Mouse (Mus musculus): ENCODE measurements around the gene Adcy7. TPM values are rescaled to one million over a fixed set of nuclear protein-coding genes. Genes with fewer than 3 reads are reported as not detected.

Gene Adcy7
- polyA plus RNA-seq, 1 experiment from 2014 or later = 2.2 TPM

- no peak overlapping the region for H3K27ac ChIP-seq (ENCODE audit: low read depth, low read length)
- no peak overlapping the region for H3K4me3 ChIP-seq (ENCODE audit: low read depth, low read length)
- no peaks in the 10 kb centered on the region for H3K27me3 ChIP-seq (ENCODE audit: control insufficient read depth, insufficient read depth, low read length)
- H3K4me2 ChIP-seq (ENCODE audit: low read depth, low read length) = no peak overlapping the region
- 83% methylated on average over 4 of the region's 4 CpGs for WGBS
- no peaks in the 10 kb centered on the region for H3K4me1 ChIP-seq (ENCODE audit: control insufficient read depth, insufficient read depth, low read length)
- H3K9ac ChIP-seq (replicated peaks; ENCODE audit: low read depth, low read length) = no peak overlapping the region
- ATAC-seq (ENCODE audit: low read depth) = no peak; the same call in 1 of the 2 replicates
- H3K9me3 ChIP-seq (ENCODE audit: control insufficient read depth, low read length) = no peaks in the 10 kb centered on the region
- peaks cover 3% of the 10 kb centered on the region; the same call in 1 of the 2 replicates for H3K36me3 ChIP-seq (ENCODE audit: control insufficient read depth, insufficient read depth, low read length)
These were observed 27.9 kb upstream of the Adcy7 start for GRCm38 (mm10) chr8:88244298-88244697.

DNA sequence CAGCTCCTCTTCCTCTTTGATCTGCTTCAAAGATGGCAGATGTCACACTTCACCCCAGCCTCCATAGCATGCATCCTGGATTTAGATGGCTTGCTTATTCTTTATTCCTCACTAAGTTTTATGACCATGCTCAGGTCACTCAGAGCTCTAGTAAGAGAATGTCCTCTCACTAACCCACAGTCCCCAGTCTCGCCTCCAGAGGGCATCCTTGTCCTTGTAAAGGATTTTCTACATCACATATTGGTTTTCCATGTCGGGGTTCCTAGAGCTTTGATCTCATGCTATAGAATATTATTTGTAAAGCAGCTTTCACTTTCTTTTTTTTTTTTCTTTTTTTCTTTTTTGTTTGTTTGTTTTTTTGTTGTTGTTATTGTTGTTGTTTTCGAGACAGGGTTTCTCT is 19.4 kb upstream of the Adcy7 start:
- Histone ChIP-seq H3K4me3 (ENCODE audit: low read depth, low read length) (no peak overlapping the region), H3K9ac (replicated peaks; ENCODE audit: low read depth, low read length) (no peak overlapping the region), H3K27me3 (ENCODE audit: control insufficient read depth, insufficient read depth, low read length) (no peaks in the 10 kb centered on the region), H3K27ac (ENCODE audit: low read depth, low read length) (no peak overlapping the region), H3K4me1 (ENCODE audit: control insufficient read depth, insufficient read depth, low read length) (no peaks in the 10 kb centered on the region), H3K36me3 (ENCODE audit: control insufficient read depth, insufficient read depth, low read length) (peaks cover 17% of the 10 kb centered on the region), H3K4me2 (ENCODE audit: low read depth, low read length) (no peak overlapping the region), H3K9me3 (ENCODE audit: control insufficient read depth, low read length) (no peaks in the 10 kb centered on the region)
- WGBS = 75% methylated on average over 3 of the region's 3 CpGs
- no peak for ATAC-seq (ENCODE audit: low read depth)

GRCm38 (mm10) chr8:88254957-88255356 is 17.2 kb upstream of the Adcy7 start:
- H3K36me3 ChIP-seq (ENCODE audit: control insufficient read depth, insufficient read depth, low read length) = peaks cover 17% of the 10 kb centered on the region
- WGBS = 83% methylated on average over 7 of the region's 7 CpGs
- H3K27ac ChIP-seq (ENCODE audit: low read depth, low read length) = no peak overlapping the region
- no peak overlapping the region for H3K9ac ChIP-seq (replicated peaks; ENCODE audit: low read depth, low read length)
- no peak overlapping the region for H3K4me3 ChIP-seq (ENCODE audit: low read depth, low read length)
- H3K4me1 ChIP-seq (ENCODE audit: control insufficient read depth, insufficient read depth, low read length) = no peaks in the 10 kb centered on the region
- ATAC-seq (ENCODE audit: low read depth) = no peak
- H3K9me3 ChIP-seq (ENCODE audit: control insufficient read depth, low read length) = no peaks in the 10 kb centered on the region
- no peaks in the 10 kb centered on the region for H3K27me3 ChIP-seq (ENCODE audit: control insufficient read depth, insufficient read depth, low read length)
- H3K4me2 ChIP-seq (ENCODE audit: low read depth, low read length) = no peak overlapping the region

DNA sequence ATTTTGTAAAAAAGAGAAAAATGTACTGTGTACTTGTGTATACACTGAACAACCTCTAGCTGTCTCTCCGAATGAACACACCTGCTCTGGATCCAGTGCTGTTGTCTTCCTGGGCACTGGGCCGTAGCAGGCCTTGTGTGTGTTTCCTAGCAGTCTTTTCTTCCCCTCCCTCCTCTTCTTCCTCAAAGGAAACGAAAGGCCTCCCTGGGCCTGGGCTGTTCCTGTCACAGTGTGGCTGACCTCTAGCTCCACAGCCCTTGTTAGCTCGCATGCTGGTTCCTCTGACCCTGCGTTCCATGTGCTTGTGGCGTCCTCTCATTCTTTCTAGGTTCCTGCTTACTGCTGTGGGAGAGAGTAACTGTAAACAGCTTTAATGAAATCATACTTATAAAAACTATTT is 14.2 kb upstream of the Adcy7 start:
- 72% methylated on average over 6 of the region's 6 CpGs for WGBS
- H3K9ac ChIP-seq (replicated peaks; ENCODE audit: low read depth, low read length) = no peak overlapping the region
- no peaks in the 10 kb centered on the region for H3K27me3 ChIP-seq (ENCODE audit: control insufficient read depth, insufficient read depth, low read length)
- no peaks in the 10 kb centered on the region for H3K4me1 ChIP-seq (ENCODE audit: control insufficient read depth, insufficient read depth, low read length)
- H3K27ac ChIP-seq (ENCODE audit: low read depth, low read length) = no peak overlapping the region
- H3K36me3 ChIP-seq (ENCODE audit: control insufficient read depth, insufficient read depth, low read length) = peaks cover 3% of the 10 kb centered on the region; the same call in 1 of the 2 replicates
- no peak overlapping the region for H3K4me2 ChIP-seq (ENCODE audit: low read depth, low read length)
- no peak overlapping the region for H3K4me3 ChIP-seq (ENCODE audit: low read depth, low read length)
- no peak for ATAC-seq (ENCODE audit: low read depth)
- H3K9me3 ChIP-seq (ENCODE audit: control insufficient read depth, low read length) = no peaks in the 10 kb centered on the region

DNA sequence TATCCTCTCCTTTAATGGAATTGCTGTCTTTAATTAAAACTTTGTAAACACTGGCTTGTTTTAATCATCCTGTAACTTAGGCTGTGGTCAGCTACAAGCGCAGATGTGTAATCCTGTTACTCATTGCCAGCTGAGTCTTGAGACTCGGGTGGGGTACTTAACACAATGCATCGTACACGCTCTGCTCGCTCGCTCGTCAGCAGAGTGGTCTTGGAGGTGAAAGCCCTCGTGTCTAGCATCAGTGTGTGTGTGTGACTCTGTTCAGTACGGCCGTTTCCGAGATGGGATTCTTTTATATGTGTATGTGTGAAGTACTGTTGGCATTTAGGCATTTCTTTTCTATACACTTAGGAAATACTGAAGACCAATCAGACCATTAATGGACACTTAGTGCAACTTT is 13.7 kb upstream of the Adcy7 start:
- H3K4me1 ChIP-seq (ENCODE audit: control insufficient read depth, insufficient read depth, low read length) = no peaks in the 10 kb centered on the region
- no peak for ATAC-seq (ENCODE audit: low read depth)
- H3K4me3 ChIP-seq (ENCODE audit: low read depth, low read length) = no peak overlapping the region
- no peak overlapping the region for H3K4me2 ChIP-seq (ENCODE audit: low read depth, low read length)
- no peak overlapping the region for H3K9ac ChIP-seq (replicated peaks; ENCODE audit: low read depth, low read length)
- no peaks in the 10 kb centered on the region for H3K9me3 ChIP-seq (ENCODE audit: control insufficient read depth, low read length)
- peaks cover 3% of the 10 kb centered on the region; the same call in 1 of the 2 replicates for H3K36me3 ChIP-seq (ENCODE audit: control insufficient read depth, insufficient read depth, low read length)
- 84% methylated on average over 11 of the region's 11 CpGs for WGBS
- no peak overlapping the region for H3K27ac ChIP-seq (ENCODE audit: low read depth, low read length)
- no peaks in the 10 kb centered on the region for H3K27me3 ChIP-seq (ENCODE audit: control insufficient read depth, insufficient read depth, low read length)

DNA sequence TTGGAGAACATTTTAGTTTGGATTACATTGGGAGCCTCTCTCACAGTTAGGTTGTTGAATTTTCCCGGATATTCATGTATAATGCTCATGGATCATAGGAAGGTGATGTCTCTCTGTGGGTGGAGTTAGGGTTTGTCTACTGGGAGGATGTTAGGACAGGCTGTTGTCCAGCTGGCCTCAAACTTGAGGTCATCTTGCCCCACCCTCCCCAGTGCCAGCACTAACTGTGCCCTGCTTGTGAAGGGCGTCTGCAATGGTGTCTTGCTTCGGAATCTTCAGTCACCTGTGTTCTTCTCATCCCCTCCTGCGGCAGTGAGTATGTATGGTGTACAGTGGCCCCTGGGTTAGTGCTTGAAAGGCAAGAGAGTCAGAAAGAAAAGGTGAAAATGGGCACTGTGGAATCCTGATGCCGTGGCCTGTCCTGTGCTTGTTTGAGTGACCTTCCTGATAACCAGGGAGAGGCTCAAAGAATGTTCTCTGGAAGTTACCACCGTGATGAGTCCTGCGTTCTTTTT is 11.7 kb upstream of the Adcy7 start:
- no peak overlapping the region for H3K27ac ChIP-seq (ENCODE audit: low read depth, low read length)
- 93% methylated on average over 7 of the region's 7 CpGs for WGBS
- H3K4me1 ChIP-seq (ENCODE audit: control insufficient read depth, insufficient read depth, low read length) = no peaks in the 10 kb centered on the region
- H3K36me3 ChIP-seq (ENCODE audit: control insufficient read depth, insufficient read depth, low read length) = peaks cover 3% of the 10 kb centered on the region; the same call in 1 of the 2 replicates
- H3K9ac ChIP-seq (replicated peaks; ENCODE audit: low read depth, low read length) = no peak overlapping the region
- H3K27me3 ChIP-seq (ENCODE audit: control insufficient read depth, insufficient read depth, low read length) = no peaks in the 10 kb centered on the region
- ATAC-seq (ENCODE audit: low read depth) = no peak
- no peak overlapping the region for H3K4me3 ChIP-seq (ENCODE audit: low read depth, low read length)
- no peaks in the 10 kb centered on the region for H3K9me3 ChIP-seq (ENCODE audit: control insufficient read depth, low read length)
- no peak overlapping the region for H3K4me2 ChIP-seq (ENCODE audit: low read depth, low read length)

GRCm38 (mm10) chr8:88262831-88263635 is 9.2 kb upstream of the Adcy7 start:
- H3K36me3 ChIP-seq (ENCODE audit: control insufficient read depth, insufficient read depth, low read length) = 0 out of 2 replicates have a peak, but pooled peaks cover under 1% of the 10 kb centered on the region
- H3K4me2 ChIP-seq (ENCODE audit: low read depth, low read length) = no peak overlapping the region
- no peak overlapping the region for H3K27ac ChIP-seq (ENCODE audit: low read depth, low read length)
- no peak overlapping the region for H3K4me3 ChIP-seq (ENCODE audit: low read depth, low read length)
- no peak overlapping the region for H3K9ac ChIP-seq (replicated peaks; ENCODE audit: low read depth, low read length)
- 46% methylated on average over 14 of the region's 14 CpGs for WGBS
- no peak for ATAC-seq (ENCODE audit: low read depth)
- no peaks in the 10 kb centered on the region for H3K27me3 ChIP-seq (ENCODE audit: control insufficient read depth, insufficient read depth, low read length)
- no peaks in the 10 kb centered on the region for H3K4me1 ChIP-seq (ENCODE audit: control insufficient read depth, insufficient read depth, low read length)
- H3K9me3 ChIP-seq (ENCODE audit: control insufficient read depth, low read length) = no peaks in the 10 kb centered on the region

DNA sequence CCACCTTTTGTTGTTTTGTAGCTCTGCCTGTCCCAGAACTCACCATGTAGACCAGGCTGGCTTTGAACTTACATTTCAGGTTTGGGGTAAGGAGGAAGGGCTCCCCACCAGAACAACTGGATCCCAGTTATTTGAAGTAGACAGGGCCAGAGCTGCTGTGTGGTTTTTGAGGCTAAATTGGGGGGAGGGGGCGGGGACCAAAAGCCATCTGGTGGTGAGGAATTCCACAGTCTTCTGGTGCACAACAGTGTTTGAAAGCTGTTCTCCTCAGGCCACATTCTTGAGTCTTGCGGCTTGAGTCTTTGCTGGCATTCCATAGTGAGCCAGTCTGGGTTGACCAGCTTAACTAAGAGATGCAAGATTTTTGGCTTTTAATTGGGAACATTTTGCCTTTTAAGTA is 6.7 kb upstream of the Adcy7 start:
- Histone ChIP-seq H3K36me3 (ENCODE audit: control insufficient read depth, insufficient read depth, low read length) (no peaks in the 10 kb centered on the region), H3K4me3 (ENCODE audit: low read depth, low read length) (no peak overlapping the region), H3K9me3 (ENCODE audit: control insufficient read depth, low read length) (no peaks in the 10 kb centered on the region), H3K27ac (ENCODE audit: low read depth, low read length) (no peak overlapping the region), H3K4me1 (ENCODE audit: control insufficient read depth, insufficient read depth, low read length) (no peaks in the 10 kb centered on the region), H3K9ac (replicated peaks; ENCODE audit: low read depth, low read length) (no peak overlapping the region), H3K4me2 (ENCODE audit: low read depth, low read length) (no peak overlapping the region), H3K27me3 (ENCODE audit: control insufficient read depth, insufficient read depth, low read length) (no peaks in the 10 kb centered on the region)
- WGBS = 3% methylated on average over 2 of the region's 2 CpGs
- no peak for ATAC-seq (ENCODE audit: low read depth)

- H3K36me3 ChIP-seq (ENCODE audit: control insufficient read depth, insufficient read depth, low read length) = no peaks in the 10 kb centered on the region
- H3K27me3 ChIP-seq (ENCODE audit: control insufficient read depth, insufficient read depth, low read length) = no peaks in the 10 kb centered on the region
- H3K9ac ChIP-seq (replicated peaks; ENCODE audit: low read depth, low read length) = no peak overlapping the region
- 59% methylated on average over 10 of the region's 10 CpGs for WGBS
- no peaks in the 10 kb centered on the region for H3K4me1 ChIP-seq (ENCODE audit: control insufficient read depth, insufficient read depth, low read length)
- no peak overlapping the region for H3K4me3 ChIP-seq (ENCODE audit: low read depth, low read length)
- H3K27ac ChIP-seq (ENCODE audit: low read depth, low read length) = no peak overlapping the region
- no peak for ATAC-seq (ENCODE audit: low read depth)
- H3K4me2 ChIP-seq (ENCODE audit: low read depth, low read length) = no peak overlapping the region
- no peaks in the 10 kb centered on the region for H3K9me3 ChIP-seq (ENCODE audit: control insufficient read depth, low read length)
These were observed 5.9 kb upstream of the Adcy7 start for GRCm38 (mm10) chr8:88266170-88266800.
